Mouse (Mus musculus): ENCODE results near the gene Myl4. TPM values are rescaled to one million over a fixed set of nuclear protein-coding genes. Genes with fewer than 3 reads are reported as not detected.
A peak's percentile ranks its signal among the peaks of the same experiment; 100 is the strongest.

Gene Myl4
- total and polyA plus RNA-seq, 3 experiments, result 484 to 1,288 (median 619) TPM

DNA sequence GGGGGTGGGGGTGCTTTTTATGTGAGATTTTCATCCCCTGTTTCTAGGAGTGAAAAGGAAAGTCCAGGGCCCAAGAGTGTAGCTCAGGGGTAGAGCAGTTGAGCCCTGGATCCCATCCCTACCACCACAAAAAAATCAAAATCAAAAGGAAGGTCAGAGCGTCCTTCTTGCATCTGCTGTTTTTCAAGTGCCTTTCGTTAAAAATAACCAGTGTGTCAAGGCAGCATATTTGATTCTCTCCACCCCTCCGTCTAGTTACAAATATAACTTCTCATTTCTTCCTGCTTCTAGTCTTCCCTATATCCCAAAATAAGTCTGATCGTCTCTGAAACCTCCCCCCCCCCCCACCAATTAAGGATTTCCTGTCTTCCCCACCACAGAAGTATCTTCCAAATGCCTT lies 7.6 kb downstream of the Myl4 start:
- Histone ChIP-seq H3K4me1 (ENCODE audit: control insufficient read depth, insufficient read depth, low read length) (peaks cover 3% of the 10 kb centered on the region), H3K36me3 (ENCODE audit: control insufficient read depth, insufficient read depth, low read length) (no peaks in the 10 kb centered on the region), H3K79me2 (replicated peaks; ENCODE audit: control insufficient read depth, insufficient read depth, low read length) (no peaks in the 10 kb centered on the region), H3K4me3 (no peak overlapping the region), H3K27ac (peak overlapping the region; percentile 26; the same call in 1 of the 2 replicates), H3K27me3 (ENCODE audit: control insufficient read depth, insufficient read depth, low read length) (no peaks in the 10 kb centered on the region), H3K9ac (ENCODE audit: low read depth, low read length) (no peak overlapping the region)
- 35% methylated on average over 4 of the region's 4 CpGs for WGBS
- no peak for TF ChIP-seq CTCF (IDR thresholded peaks at IDR 0.05)
- no peak for TF ChIP-seq EP300 (IDR thresholded peaks at IDR 0.05; ENCODE audit: insufficient read depth, low read depth, low read length)
- no peak for TF ChIP-seq POLR2A (IDR thresholded peaks at IDR 0.05; ENCODE audit: insufficient read depth, low read depth, low read length)
- DNase-seq, result no peak
- intact Hi-C loops (cut with DNase I), result no loop called here

- Histone ChIP-seq H3K4me1 (ENCODE audit: control insufficient read depth, insufficient read depth, low read length) (peaks cover 3% of the 10 kb centered on the region), H3K4me3 (no peak overlapping the region), H3K79me2 (replicated peaks; ENCODE audit: control insufficient read depth, insufficient read depth, low read length) (no peaks in the 10 kb centered on the region), H3K27ac (peak overlapping the region; percentile 53), H3K9ac (ENCODE audit: low read depth, low read length) (no peak overlapping the region), H3K36me3 (ENCODE audit: control insufficient read depth, insufficient read depth, low read length) (no peaks in the 10 kb centered on the region), H3K27me3 (ENCODE audit: control insufficient read depth, insufficient read depth, low read length) (no peaks in the 10 kb centered on the region)
- DNase-seq, result no peak
- intact Hi-C loops (cut with DNase I), result no loop called here
- WGBS, result 62% methylated on average over 4 of the region's 4 CpGs
- TF ChIP-seq POLR2A (IDR thresholded peaks at IDR 0.05; ENCODE audit: insufficient read depth, low read depth, low read length), result no peak
- TF ChIP-seq EP300 (IDR thresholded peaks at IDR 0.05; ENCODE audit: insufficient read depth, low read depth, low read length), result no peak
Observed at GRCm38 (mm10) chr11:104558651-104559403, 8.4 kb downstream of the Myl4 start.

- Histone ChIP-seq H3K79me2 (replicated peaks; ENCODE audit: control insufficient read depth, insufficient read depth, low read length) (no peaks in the 10 kb centered on the region), H3K36me3 (ENCODE audit: control insufficient read depth, insufficient read depth, low read length) (no peaks in the 10 kb centered on the region), H3K27me3 (ENCODE audit: control insufficient read depth, insufficient read depth, low read length) (no peaks in the 10 kb centered on the region), H3K4me1 (ENCODE audit: control insufficient read depth, insufficient read depth, low read length) (peaks cover 3% of the 10 kb centered on the region), H3K4me3 (no peak overlapping the region), H3K27ac (peak overlapping the region; percentile 24), H3K9ac (ENCODE audit: low read depth, low read length) (no peak overlapping the region)
- no peak for TF ChIP-seq CTCF (IDR thresholded peaks at IDR 0.05)
- no peak for TF ChIP-seq POLR2A (IDR thresholded peaks at IDR 0.05; ENCODE audit: insufficient read depth, low read depth, low read length)
- no peak for TF ChIP-seq EP300 (IDR thresholded peaks at IDR 0.05; ENCODE audit: insufficient read depth, low read depth, low read length)
- no peak for DNase-seq
- intact Hi-C loops (cut with DNase I), result no loop called here
- 17% methylated on average over 2 of the region's 2 CpGs for WGBS
Observed at GRCm38 (mm10) chr11:104560971-104561370, 10.5 kb downstream of the Myl4 start.

DNA sequence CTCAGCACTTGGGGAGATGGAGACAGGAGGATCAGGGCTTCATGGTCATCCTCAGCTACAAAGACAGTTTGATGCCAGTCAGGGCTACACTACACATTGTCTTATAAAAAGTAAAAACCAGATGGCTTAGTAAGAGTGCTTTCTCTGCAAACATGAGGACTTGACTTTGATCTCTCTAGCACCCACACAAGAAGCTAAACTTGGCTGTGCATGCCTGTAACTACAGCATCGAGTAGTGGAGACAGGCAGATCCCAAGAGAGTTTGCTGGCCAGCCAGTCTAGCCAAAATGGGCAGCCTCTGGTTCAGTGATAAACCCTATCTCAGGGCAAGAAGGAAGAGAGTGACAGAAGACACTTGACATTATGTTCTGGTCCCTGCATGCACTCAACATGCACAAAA lies 13.0 kb downstream of the Myl4 start:
- Histone ChIP-seq H3K27me3 (ENCODE audit: control insufficient read depth, insufficient read depth, low read length) (no peaks in the 10 kb centered on the region), H3K27ac (no peak overlapping the region), H3K9ac (ENCODE audit: low read depth, low read length) (no peak overlapping the region), H3K4me1 (ENCODE audit: control insufficient read depth, insufficient read depth, low read length) (peaks cover 3% of the 10 kb centered on the region; the same call in 1 of the 2 replicates), H3K4me3 (no peak overlapping the region), H3K79me2 (replicated peaks; ENCODE audit: control insufficient read depth, insufficient read depth, low read length) (no peaks in the 10 kb centered on the region), H3K36me3 (ENCODE audit: control insufficient read depth, insufficient read depth, low read length) (no peaks in the 10 kb centered on the region)
- 21% methylated on average over 1 of the region's 1 CpGs for WGBS
- DNase-seq, result no peak
- TF ChIP-seq CTCF (IDR thresholded peaks at IDR 0.05) (no peak), EP300 (IDR thresholded peaks at IDR 0.05; ENCODE audit: insufficient read depth, low read depth, low read length) (no peak), POLR2A (IDR thresholded peaks at IDR 0.05; ENCODE audit: insufficient read depth, low read depth, low read length) (no peak)
- intact Hi-C loops (cut with DNase I), result no loop called here

DNA sequence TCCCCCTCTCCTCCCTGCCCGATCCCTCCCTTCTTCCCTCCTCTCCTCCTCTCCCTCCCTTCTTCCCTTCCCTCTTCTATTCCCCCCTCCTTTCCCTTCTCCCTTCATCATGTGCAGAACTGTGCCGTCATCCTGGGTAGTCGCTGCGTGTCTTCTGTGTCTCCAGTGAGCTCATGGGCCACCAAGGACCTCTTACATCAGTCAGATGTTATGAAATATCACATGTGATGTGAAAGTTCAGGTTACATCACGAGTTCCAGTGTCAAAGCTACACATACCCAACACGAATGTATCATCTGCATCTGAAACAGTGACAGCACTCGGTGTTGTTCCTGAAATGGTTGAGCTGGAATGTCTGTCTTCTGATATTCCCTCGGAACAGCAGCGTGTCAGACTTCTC lies 14.7 kb downstream of the Myl4 start:
- WGBS, result 80% methylated on average over 9 of the region's 9 CpGs

GRCm38 (mm10) chr11:104566097-104566496 lies 15.6 kb downstream of the Myl4 start:
- Histone ChIP-seq H3K9ac (ENCODE audit: low read depth, low read length) (no peak overlapping the region), H3K27me3 (ENCODE audit: control insufficient read depth, insufficient read depth, low read length) (no peaks in the 10 kb centered on the region), H3K27ac (no peak overlapping the region), H3K4me3 (no peak overlapping the region), H3K79me2 (replicated peaks; ENCODE audit: control insufficient read depth, insufficient read depth, low read length) (no peaks in the 10 kb centered on the region), H3K4me1 (ENCODE audit: control insufficient read depth, insufficient read depth, low read length) (no peaks in the 10 kb centered on the region), H3K36me3 (ENCODE audit: control insufficient read depth, insufficient read depth, low read length) (no peaks in the 10 kb centered on the region)
- 63% methylated on average over 6 of the region's 6 CpGs for WGBS
- no peak for DNase-seq
- intact Hi-C loops (cut with DNase I), result no loop called here
- no peak for TF ChIP-seq EP300 (IDR thresholded peaks at IDR 0.05; ENCODE audit: insufficient read depth, low read depth, low read length)
- no peak for TF ChIP-seq POLR2A (IDR thresholded peaks at IDR 0.05; ENCODE audit: insufficient read depth, low read depth, low read length)
- TF ChIP-seq CTCF (IDR thresholded peaks at IDR 0.05), result no peak

More for the DNA sequence above, 14.7 kb downstream of the Myl4 start:
- no peaks in the 10 kb centered on the region for H3K27me3 ChIP-seq (ENCODE audit: control insufficient read depth, insufficient read depth, low read length)
- intact Hi-C loops (cut with DNase I), result no loop called here
- H3K36me3 ChIP-seq (ENCODE audit: control insufficient read depth, insufficient read depth, low read length), result no peaks in the 10 kb centered on the region
- TF ChIP-seq EP300 (IDR thresholded peaks at IDR 0.05; ENCODE audit: insufficient read depth, low read depth, low read length), result no peak
- TF ChIP-seq POLR2A (IDR thresholded peaks at IDR 0.05; ENCODE audit: insufficient read depth, low read depth, low read length), result no peak
- TF ChIP-seq CTCF (IDR thresholded peaks at IDR 0.05), result no peak
- H3K4me1 ChIP-seq (ENCODE audit: control insufficient read depth, insufficient read depth, low read length), result peaks cover 3% of the 10 kb centered on the region; the same call in 1 of the 2 replicates
- H3K79me2 ChIP-seq (replicated peaks; ENCODE audit: control insufficient read depth, insufficient read depth, low read length), result no peaks in the 10 kb centered on the region
- H3K9ac ChIP-seq (ENCODE audit: low read depth, low read length), result no peak overlapping the region
- H3K4me3 ChIP-seq, result no peak overlapping the region
- no peak for DNase-seq
- H3K27ac ChIP-seq, result no peak overlapping the region
